Mouse (Mus musculus): Measurements from ENCODE around the gene Polr3b. TPM values are rescaled to one million over a fixed set of nuclear protein-coding genes. Genes with fewer than 3 reads are reported as not detected.
A peak's percentile ranks its signal among the peaks of the same experiment; 100 is the strongest.

Polr3b gene
- polyA plus RNA-seq, 1 experiment, result 4.8 TPM

DNA sequence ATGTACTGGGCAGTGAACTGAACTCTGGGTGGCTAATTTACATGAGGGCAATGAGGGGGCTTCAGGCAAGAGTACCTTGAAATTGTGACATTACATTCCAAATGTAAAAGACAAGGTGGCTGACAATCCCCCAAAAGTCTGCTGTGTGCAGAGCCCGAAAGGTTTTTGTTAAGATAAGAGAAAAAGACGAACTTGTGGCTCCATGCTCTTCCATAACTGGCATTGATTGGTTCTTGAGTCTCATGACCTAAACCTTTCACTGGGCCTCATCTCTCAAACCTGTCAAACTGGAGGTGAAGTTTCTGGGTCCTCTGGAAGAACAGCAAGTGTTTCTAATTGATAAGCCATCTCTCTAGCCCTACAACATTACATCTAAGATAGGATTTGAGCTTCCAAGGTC, 42.6 kb upstream of the Polr3b start:
- H3K27ac ChIP-seq (ENCODE audit: control insufficient read depth, insufficient read depth, low read depth, low read length), result no peak overlapping the region
- TF ChIP-seq CTCF (IDR thresholded peaks at IDR 0.05; ENCODE audit: control insufficient read depth, insufficient read depth, insufficient replicate concordance, low read depth, low read length) (no peak), POLR2A (IDR thresholded peaks at IDR 0.05; ENCODE audit: control insufficient read depth, low read depth, low read length) (no peak)
- H3K4me1 ChIP-seq (ENCODE audit: control insufficient read depth, insufficient read depth, low read length), result peaks cover 7% of the 10 kb centered on the region
- no peak overlapping the region for H3K4me3 ChIP-seq (ENCODE audit: control insufficient read depth, low read depth, low read length)
- H3K27me3 ChIP-seq (ENCODE audit: control insufficient read depth, insufficient read depth, low read length), result no peaks in the 10 kb centered on the region
- no peaks in the 10 kb centered on the region for H3K36me3 ChIP-seq (ENCODE audit: control insufficient read depth, insufficient read depth, low read length)

DNA sequence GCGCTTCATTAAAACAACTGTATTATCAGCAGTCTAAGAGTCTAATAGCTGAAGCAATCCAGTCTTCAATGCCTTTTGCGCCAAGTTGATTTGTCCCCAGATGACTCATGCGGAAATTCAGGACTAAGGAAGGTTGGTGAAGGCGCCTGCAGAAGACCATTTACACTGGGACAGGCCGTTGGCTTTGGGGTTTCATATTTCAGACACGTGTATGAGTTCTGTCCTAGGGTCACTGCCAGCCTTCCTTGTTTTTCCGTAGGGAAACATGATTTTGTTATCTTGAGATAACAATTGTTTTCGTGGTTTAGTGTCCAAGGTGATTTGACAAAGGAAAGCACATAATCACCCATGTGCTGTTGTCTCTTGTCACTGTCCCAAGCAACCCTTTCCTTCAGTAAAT, 40.9 kb upstream of the Polr3b start:
- TF ChIP-seq POLR2A (IDR thresholded peaks at IDR 0.05; ENCODE audit: control insufficient read depth, low read depth, low read length), result no peak
- TF ChIP-seq CTCF (IDR thresholded peaks at IDR 0.05; ENCODE audit: control insufficient read depth, insufficient read depth, insufficient replicate concordance, low read depth, low read length), result no peak
- H3K4me1 ChIP-seq (ENCODE audit: control insufficient read depth, insufficient read depth, low read length), result peaks cover 7% of the 10 kb centered on the region
- no peak overlapping the region for H3K27ac ChIP-seq (ENCODE audit: control insufficient read depth, insufficient read depth, low read depth, low read length)
- H3K4me3 ChIP-seq (ENCODE audit: control insufficient read depth, low read depth, low read length), result no peak overlapping the region
- no peaks in the 10 kb centered on the region for H3K36me3 ChIP-seq (ENCODE audit: control insufficient read depth, insufficient read depth, low read length)
- no peaks in the 10 kb centered on the region for H3K27me3 ChIP-seq (ENCODE audit: control insufficient read depth, insufficient read depth, low read length)

DNA sequence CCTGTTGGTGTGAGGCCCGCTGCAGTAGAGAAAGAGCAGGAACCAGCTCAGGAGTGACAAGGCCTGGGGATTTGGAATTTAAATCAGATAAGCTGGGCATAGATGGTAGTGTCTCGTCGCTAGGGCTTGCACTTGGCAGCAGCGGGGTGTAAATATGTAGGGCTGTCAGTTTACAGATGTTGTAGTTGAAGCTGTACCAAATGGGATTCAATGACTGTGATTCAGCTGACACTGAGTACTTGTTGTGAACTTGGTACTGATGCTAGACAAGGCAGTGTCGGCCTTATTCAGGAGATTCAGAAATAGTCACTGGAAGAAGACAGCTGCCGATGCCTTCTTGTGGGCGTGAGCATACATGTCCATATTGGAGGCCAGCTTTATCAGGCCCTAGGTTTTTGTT, 39.9 kb upstream of the Polr3b start:
- Histone ChIP-seq H3K27ac (ENCODE audit: control insufficient read depth, insufficient read depth, low read depth, low read length) (no peak overlapping the region), H3K27me3 (ENCODE audit: control insufficient read depth, insufficient read depth, low read length) (no peaks in the 10 kb centered on the region), H3K36me3 (ENCODE audit: control insufficient read depth, insufficient read depth, low read length) (no peaks in the 10 kb centered on the region), H3K4me3 (ENCODE audit: control insufficient read depth, low read depth, low read length) (no peak overlapping the region), H3K4me1 (ENCODE audit: control insufficient read depth, insufficient read depth, low read length) (peaks cover 7% of the 10 kb centered on the region)
- TF ChIP-seq POLR2A (IDR thresholded peaks at IDR 0.05; ENCODE audit: control insufficient read depth, low read depth, low read length), result no peak
- TF ChIP-seq CTCF (IDR thresholded peaks at IDR 0.05; ENCODE audit: control insufficient read depth, insufficient read depth, insufficient replicate concordance, low read depth, low read length), result no peak

DNA sequence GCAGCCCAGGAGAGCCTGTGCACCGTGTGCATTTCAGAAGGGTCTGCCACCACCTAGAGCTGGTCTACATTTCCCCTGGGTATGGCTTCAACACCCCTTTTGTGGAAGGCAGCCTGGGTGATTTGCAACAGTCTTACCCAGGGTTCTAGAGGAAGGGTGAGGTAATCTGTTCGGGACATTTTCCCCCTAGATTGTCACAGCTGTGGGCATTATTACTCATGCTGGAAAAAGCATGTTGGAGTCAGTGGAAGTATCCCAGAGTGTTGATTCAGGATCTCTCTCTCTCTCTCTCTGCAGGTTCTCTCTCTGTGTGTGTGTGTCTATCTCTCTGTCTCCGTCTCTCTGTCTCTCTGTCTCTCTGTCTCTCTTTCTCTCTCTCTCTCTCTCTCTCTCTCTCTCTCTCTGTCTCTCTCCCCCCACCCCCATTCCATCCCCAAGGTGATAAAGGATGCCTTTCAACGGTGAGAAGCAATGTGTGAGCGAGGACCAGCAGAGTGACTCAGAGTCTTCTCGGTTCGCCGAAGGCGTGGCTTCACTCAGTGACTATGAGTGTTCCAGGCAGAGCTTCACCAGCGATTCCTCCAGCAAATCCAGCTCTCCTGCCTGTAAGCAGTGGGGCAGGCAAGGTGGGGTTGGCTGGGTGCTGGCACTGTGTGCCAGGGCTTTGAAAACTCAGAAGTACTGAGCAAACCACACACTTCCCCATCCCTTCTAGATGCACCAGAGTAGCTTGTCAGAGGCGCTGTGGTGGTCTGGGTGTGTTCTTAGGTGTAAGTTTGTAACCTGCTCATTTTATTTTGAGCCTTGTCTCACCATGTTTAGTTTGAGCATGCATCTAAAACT, 37.4 kb upstream of the Polr3b start:
- no peak overlapping the region for H3K27ac ChIP-seq (ENCODE audit: control insufficient read depth, insufficient read depth, low read depth, low read length)
- H3K27me3 ChIP-seq (ENCODE audit: control insufficient read depth, insufficient read depth, low read length), result no peaks in the 10 kb centered on the region
- TF ChIP-seq CTCF (IDR thresholded peaks at IDR 0.05; ENCODE audit: control insufficient read depth, insufficient read depth, insufficient replicate concordance, low read depth, low read length) (no peak), POLR2A (IDR thresholded peaks at IDR 0.05; ENCODE audit: control insufficient read depth, low read depth, low read length) (no peak)
- H3K4me3 ChIP-seq (ENCODE audit: control insufficient read depth, low read depth, low read length), result no peak overlapping the region
- H3K4me1 ChIP-seq (ENCODE audit: control insufficient read depth, insufficient read depth, low read length), result no peaks in the 10 kb centered on the region
- H3K36me3 ChIP-seq (ENCODE audit: control insufficient read depth, insufficient read depth, low read length), result no peaks in the 10 kb centered on the region

DNA sequence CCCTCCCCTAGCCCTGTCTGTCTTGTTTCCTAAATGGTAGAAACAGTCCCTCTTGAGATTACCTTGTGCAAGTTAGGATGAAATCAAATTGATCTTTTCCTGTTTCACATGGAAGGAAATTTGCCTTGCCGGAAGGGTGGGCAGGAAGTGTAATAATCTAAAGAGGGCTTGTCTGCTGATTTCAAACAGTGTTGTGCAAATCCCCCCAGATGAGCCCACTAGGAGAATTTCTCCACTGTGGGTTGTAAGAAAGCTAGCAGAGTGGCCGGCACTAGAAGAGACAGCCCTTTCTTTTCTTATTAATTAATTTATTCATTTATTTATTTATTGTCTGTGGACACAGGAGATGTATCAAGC, 36.8 kb upstream of the Polr3b start:
- TF ChIP-seq POLR2A (IDR thresholded peaks at IDR 0.05; ENCODE audit: control insufficient read depth, low read depth, low read length) (no peak), CTCF (IDR thresholded peaks at IDR 0.05; ENCODE audit: control insufficient read depth, insufficient read depth, insufficient replicate concordance, low read depth, low read length) (no peak)

DNA sequence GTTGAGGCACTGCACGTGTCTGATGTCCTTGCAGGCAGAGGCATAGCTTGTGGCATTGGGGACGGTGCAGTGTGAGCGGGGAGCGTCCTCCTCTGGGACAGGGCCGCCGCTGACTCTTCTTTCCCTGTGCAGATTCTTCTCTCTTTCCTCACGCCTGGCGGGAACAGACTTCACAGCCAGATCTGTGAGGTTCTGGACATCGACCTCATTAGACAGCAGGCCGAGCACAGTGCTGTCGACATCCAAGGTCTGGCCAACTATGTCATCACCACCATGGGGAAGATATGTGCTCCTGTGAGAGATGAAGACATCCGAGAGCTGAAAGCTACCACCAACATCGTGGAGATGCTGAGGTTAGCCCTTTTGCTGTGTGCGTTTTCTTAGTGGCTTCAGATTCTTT, 31.1 kb upstream of the Polr3b start:
- Histone ChIP-seq H3K4me1 (ENCODE audit: control insufficient read depth, insufficient read depth, low read length) (no peaks in the 10 kb centered on the region), H3K27ac (ENCODE audit: control insufficient read depth, insufficient read depth, low read depth, low read length) (peak overlapping the region; percentile 35; the same call in 1 of the 2 replicates), H3K36me3 (ENCODE audit: control insufficient read depth, insufficient read depth, low read length) (no peaks in the 10 kb centered on the region; the same call in 1 of the 2 replicates), H3K4me3 (ENCODE audit: control insufficient read depth, low read depth, low read length) (no peak overlapping the region), H3K27me3 (ENCODE audit: control insufficient read depth, insufficient read depth, low read length) (no peaks in the 10 kb centered on the region)
- no peak for TF ChIP-seq CTCF (IDR thresholded peaks at IDR 0.05; ENCODE audit: control insufficient read depth, insufficient read depth, insufficient replicate concordance, low read depth, low read length)

More for the DNA sequence above, 36.8 kb upstream of the Polr3b start:
- Histone ChIP-seq H3K36me3 (ENCODE audit: control insufficient read depth, insufficient read depth, low read length) (no peaks in the 10 kb centered on the region), H3K27ac (ENCODE audit: control insufficient read depth, insufficient read depth, low read depth, low read length) (no peak overlapping the region), H3K4me3 (ENCODE audit: control insufficient read depth, low read depth, low read length) (no peak overlapping the region), H3K4me1 (ENCODE audit: control insufficient read depth, insufficient read depth, low read length) (no peaks in the 10 kb centered on the region), H3K27me3 (ENCODE audit: control insufficient read depth, insufficient read depth, low read length) (no peaks in the 10 kb centered on the region)

DNA sequence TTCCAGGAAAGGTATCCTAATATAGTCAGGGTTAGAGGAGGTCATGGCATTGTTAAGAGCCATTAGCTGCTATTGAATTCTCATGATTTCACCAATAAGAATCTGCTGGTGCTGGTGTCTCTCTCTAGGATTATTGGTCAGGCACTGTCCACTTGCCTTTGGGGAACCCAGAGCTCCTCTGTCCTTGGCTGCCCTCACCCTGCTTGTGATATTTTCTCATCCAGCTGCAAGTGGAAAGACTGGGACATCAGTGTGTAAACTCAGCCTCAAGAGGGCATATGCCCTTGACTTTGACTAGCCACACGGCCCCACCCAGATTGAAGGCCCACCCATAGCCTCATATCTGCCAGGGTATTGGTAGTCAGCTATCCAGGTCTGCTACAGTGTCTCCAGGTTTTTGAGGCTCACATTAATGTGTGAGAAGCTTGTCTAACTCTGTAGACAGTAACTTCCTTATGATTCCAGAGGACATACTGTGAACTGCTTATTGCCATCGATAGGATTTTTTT, 30.4 kb upstream of the Polr3b start:
- no peak overlapping the region for H3K27ac ChIP-seq (ENCODE audit: control insufficient read depth, insufficient read depth, low read depth, low read length)
- no peaks in the 10 kb centered on the region for H3K4me1 ChIP-seq (ENCODE audit: control insufficient read depth, insufficient read depth, low read length)
- TF ChIP-seq POLR2A (IDR thresholded peaks at IDR 0.05; ENCODE audit: control insufficient read depth, low read depth, low read length) (no peak), CTCF (IDR thresholded peaks at IDR 0.05; ENCODE audit: control insufficient read depth, insufficient read depth, insufficient replicate concordance, low read depth, low read length) (no peak)
- H3K36me3 ChIP-seq (ENCODE audit: control insufficient read depth, insufficient read depth, low read length), result no peaks in the 10 kb centered on the region; the same call in 1 of the 2 replicates
- no peaks in the 10 kb centered on the region for H3K27me3 ChIP-seq (ENCODE audit: control insufficient read depth, insufficient read depth, low read length)
- H3K4me3 ChIP-seq (ENCODE audit: control insufficient read depth, low read depth, low read length), result no peak overlapping the region
